Mouse (Mus musculus) cerebellum, adult 18-20 months (tissue): ENCODE measurements around the gene Aebp1.

Source experiments
- DNase-seq, 2 experiments: peaks; one replicate each; pipeline ENCODE4 v3.0.0; 2021

Aebp1 gene

DNA sequence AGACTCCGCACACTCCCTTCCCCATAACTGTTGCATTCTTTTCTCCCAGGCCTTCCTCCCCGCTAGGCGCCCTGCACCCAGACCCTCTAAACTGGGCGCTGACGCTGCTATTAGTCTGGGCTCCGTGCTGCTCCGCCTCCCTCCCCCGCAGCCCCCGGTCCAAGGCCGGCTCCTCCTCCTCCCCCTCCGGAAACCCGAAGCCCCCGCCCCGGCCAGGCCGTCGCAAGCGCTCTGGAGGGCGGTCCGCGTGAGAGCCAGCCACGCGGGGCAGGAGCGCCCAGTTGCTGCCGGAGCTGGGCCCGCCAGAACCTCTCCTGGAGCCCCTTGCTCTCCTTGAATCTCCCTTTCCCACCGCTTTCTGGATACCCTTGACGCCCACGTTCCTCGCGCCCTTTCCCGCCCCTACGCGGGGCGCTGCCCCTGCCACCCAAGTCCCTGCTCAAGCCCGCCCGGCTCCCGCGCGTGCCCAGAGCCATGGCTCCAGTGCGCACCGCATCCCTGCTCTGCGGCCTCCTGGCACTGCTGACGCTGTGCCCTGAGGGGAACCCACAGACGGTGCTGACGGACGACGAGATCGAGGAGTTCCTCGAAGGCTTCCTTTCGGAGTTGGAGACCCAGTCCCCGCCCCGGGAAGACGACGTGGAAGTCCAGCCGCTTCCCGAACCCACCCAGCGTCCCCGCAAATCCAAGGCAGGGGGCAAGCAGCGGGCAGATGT is at the start of gene Aebp1:
Aebp1 (plus strand) TSS at position 270 of the 716 bp plus-strand sequence.
- no peak for DNase-seq

DNA sequence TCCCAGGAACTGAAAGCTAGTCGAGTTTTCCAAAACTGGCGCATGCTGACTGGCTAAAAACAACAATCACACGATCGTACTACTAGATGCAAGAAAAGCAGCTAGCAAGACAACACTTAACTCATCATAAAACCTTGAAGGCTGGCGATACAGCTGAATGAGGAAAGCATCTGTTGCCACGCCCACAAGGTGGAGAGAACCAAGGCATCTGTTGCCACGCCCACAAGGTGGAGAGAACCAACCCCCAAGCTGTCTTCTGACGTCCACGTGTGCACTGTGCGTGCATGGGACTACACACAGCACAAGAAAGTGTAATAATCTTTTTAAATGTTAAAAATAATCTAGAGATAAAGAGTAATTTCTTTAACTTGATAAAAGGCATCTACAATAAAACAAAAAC is 48.4 kb upstream of the Aebp1 start:
- DNase-seq: no peak

GRCm38 (mm10) chr11:5819223-5819622 is 42.5 kb upstream of the Aebp1 start:
- no peak for DNase-seq

DNA sequence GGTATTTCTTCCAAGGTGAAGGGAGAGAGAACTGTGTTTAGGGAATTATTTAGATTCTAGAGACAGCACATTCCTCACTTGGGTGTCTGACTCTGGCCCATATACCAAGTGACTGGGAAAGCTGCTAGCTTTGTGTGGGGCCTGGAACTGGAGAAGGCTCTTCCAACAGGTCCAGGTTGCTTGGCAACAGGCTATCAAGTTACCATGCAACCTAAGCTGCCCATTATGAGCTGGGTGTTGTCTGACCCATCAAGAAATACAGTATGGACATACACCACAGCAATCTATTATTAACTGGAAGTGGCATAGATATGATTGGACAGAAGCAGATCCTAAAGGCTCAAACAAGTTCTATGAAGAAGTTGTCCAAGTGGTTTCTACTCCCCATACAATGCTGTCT is 36.3 kb upstream of the Aebp1 start:
- DNase-seq: no peak

DNA sequence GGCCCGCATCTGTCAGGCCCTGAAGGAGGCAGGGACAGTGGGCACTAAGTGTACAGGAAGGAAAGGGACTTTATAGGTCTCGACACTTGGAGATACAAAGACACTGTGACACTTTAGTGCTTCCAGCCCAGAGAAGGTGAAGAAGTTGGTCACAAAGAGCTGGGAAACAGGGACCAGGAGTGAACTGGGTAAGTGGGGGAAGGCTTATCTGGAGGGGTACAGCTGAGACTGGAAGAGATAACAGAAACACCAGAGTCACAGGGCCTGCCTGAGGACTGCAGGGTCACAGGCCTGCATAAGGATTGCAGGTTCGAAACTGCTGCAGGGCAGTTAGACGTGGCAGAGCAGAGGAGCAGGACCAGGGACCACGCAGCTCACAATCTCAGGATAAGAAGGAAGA is 33.8 kb upstream of the Aebp1 start:
- no peak for DNase-seq

DNA sequence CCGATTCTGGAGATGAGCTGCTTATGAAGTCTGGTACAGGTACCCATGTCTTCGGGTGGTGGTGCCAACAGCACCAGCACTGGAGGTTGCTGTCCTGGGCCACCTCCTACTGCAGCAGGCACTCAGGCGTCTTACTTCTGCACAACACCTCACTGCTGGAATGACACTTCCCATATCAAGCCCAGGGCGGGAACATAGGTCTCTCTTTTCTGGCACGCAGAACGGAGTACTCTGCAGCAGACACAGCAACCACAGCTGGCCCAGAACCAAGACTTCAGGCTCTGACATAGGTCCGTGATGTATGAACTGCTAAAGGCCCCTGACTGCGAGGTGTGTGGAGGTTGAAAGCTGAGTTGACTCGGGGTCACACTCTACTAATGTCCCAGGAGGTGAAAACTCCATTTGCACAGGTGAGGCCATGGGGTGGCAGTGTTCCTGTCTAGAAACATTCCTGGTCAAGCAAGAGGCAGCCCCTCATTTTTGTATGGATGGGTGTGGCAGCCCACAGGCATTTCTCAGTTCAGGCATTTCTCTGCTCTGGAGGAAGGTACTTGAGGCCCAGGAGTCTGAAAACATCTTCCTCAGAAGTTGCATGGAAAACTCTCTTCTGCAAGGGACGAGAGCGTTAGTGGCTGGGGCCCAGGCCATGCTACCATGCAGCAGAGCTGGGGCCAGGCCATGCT is 33.1 kb upstream of the Aebp1 start:
- no peak for DNase-seq

DNA sequence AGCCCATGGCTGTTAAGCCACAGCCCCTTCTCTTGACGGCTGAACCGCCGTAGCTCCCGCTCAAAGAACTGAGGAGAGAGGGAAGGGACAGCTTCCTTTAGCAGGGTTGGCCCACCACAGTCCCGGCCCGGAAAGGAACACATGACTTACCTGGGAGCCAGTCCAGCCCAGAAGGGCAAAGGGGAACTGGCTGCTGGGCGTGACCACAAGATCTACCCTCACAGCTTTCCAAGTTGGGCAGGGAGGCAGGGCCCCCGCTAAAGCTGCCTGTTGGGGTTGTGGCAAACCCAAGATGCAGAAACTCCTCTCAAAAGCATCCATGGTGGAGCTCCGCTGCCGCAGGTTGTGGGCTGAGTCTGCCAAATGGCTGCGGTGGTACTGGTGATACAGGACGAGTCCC is 32.4 kb upstream of the Aebp1 start:
- DNase-seq: no peak

DNA sequence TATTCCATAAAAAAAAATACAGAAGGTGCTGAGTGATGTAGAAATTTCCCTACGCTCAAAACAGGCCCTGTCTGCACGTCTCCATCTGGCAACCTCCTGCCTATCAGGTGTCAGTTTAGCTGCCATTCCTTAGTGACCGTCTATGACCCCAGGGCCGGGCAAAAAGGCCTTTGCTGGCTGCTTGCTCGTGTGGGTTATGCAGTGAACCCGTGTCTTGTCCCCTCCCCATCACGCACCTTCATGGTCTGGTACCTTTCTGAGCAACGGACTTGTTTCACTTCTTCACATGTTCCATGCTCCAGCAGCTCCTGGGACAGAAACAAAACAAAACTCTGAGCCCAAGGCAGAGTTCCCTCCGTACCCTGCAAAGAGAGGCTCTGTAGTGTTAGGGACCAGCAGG is 27.2 kb upstream of the Aebp1 start:
- DNase-seq: no peak

GRCm38 (mm10) chr11:5835057-5835456 is 26.7 kb upstream of the Aebp1 start:
- DNase-seq: no peak

DNA sequence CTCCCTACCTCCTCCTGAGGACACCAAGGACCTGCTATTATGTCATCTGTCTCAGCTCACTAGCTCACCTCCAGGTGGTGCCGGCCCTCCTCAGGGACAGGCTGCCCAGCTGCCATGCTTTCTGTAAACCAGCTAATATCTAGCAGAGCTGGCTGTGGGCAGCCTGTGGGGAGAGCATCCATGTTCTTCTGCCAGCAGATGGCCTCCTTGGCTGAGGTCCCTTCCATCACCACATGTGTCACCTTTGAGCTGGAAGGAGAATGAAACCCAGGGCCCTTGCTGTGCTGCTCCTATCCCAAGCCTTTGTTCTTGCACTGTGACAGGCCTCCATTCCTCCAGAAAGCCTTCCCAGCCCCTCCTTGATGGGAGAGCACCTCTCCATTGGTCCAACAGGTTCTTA is 25.6 kb upstream of the Aebp1 start:
- peak; percentile 43 to 45 for DNase-seq

- peak; percentile 96 to 97 for DNase-seq
Measured at GRCm38 (mm10) chr11:5837251-5838246, 24.2 kb upstream of the Aebp1 start, which contains the start of gene Polm. TSS of gene Polm (minus strand) at chr11:5838016.

- no peak for DNase-seq
Measured at GRCm38 (mm10) chr11:5840346-5840745, 21.4 kb upstream of the Aebp1 start.

DNA sequence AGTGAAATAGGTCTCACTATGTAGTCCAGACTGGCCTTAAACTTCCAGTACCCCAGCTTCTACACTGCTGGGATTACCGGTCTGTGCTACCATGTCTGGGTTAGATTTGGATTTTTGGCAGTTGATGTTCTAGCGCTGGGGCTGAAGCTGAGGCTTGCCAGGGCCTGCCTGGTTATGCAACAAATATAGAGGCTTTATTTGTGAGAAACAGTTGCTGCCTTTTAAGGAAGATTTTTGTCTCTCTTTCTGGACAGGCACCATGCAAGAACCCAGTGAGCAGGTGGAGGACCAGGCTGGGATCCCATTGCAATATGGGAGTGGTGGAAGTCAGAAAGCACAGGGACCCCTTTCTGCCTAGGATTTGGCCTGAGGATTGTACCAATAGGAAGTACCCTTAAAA is 20.0 kb upstream of the Aebp1 start:
- DNase-seq: no peak

DNA sequence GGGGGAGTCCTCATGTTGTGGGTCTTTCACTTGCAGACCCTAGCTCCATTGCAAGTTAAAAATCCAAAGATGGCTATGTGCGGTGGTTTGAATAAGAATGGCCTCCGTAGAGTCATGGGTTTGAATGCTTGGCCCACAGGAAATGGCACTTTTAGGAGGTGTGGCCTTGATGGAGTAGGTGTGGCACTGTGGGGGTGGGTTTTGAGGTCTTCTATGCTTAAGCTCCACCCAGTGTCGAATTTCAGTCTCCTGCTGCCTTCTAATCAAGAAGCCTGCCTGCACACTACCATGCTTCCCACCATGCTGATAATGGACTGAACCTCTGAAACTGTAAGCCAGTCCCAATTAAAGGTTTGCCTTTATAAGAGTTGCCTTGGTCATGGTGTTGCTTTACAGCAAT is 18.6 kb upstream of the Aebp1 start:
- no peak for DNase-seq

DNA sequence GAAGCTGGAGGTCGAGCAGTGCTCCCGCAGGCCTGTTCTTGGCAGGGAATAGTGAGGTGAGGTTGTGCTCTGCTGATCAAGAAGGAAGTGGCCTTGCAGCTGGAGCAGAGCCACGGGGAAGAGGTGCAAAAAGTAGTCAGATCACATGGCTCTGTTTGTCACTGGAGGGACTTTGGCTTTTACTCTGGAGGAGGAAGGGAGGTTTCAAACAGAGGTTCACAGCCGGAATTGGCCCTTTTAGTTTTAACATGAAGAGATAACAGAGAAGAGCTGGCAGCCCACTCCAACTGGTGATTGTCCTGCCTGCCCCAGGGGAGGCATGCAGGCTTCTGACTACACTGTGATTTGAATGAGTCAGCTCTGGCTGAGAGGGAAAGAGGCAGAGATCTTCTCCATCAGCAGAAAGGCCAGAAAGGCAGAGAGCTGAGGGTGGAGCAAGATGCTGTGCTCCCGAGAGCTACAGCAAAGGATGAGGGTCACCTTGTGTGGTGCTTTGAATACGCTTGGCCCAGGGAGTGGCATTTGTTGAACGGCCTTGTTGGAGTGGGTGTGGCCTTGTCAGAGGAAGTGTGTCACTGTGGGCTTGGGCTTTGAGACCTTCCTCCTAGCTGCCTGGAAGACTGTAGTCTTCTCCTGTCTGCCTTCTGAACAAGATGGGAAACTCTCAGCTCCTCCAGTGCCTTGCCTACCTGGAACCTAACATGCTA is 15.0 kb upstream of the Aebp1 start:
- no peak for DNase-seq

- DNase-seq: no peak
Measured at GRCm38 (mm10) chr11:5848741-5849140, 13.0 kb upstream of the Aebp1 start.

GRCm38 (mm10) chr11:5849316-5849715 is 12.4 kb upstream of the Aebp1 start:
- no peak for DNase-seq

GRCm38 (mm10) chr11:5850452-5850851 is 11.3 kb upstream of the Aebp1 start:
- no peak for DNase-seq

GRCm38 (mm10) chr11:5851021-5851736 is 10.6 kb upstream of the Aebp1 start:
- DNase-seq: no peak

- no peak for DNase-seq
Measured at GRCm38 (mm10) chr11:5852314-5852713, 9.4 kb upstream of the Aebp1 start.

DNA sequence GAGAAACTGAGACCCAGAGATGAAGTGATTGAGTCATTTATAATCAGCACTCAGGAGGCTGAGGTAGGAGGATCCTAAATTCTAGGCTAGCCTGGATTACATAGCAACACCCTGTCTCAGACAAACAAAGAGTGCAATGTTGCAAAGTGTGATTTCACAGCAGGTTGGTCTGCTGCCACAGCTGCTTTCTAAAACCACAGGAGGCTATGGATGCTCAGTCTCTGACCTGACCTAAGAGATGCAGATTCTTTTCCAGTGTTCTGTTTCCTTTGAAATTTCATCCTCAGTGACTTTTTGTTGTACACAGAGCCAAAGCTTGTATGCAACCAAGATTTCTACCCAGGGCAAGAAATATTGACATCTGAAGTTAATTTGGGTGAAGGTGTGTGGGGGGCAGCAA is 6.3 kb upstream of the Aebp1 start:
- DNase-seq: no peak

DNA sequence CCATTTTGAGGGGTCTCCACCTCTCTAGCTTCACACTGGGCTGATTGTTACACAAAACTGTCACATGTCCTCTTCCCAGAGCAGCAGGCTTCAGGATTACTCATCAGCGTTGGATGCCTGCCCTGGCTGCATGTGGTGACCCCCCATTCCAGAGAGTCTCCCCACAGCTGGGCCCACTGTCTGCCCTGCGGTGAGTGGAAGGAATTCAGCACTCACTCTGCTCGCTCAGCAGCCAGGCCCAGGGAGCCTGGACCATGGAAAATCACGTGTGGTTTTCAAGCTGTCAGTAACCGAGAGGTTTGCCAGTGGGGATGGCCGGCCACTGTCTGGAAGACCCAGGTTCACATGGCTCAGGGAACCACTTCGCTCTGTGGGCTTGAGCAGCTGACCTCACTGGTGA is 5.8 kb upstream of the Aebp1 start:
- no peak for DNase-seq
